Mouse (Mus musculus) C2C12 (cell line): Measurements from ENCODE around the gene Scn10a. TPM values are rescaled to one million over a fixed set of nuclear protein-coding genes. Genes with fewer than 3 reads are reported as not detected.
A peak's percentile ranks its signal among the peaks of the same experiment; 100 is the strongest.

Source experiments
- H3K27me3 ChIP-seq: one replicate; pipeline ENCODE4 v1.6.1; 2011; ENCODE audit not compliant: control insufficient read depth, insufficient read depth, insufficient read length
- H3K36me3 ChIP-seq: one replicate; pipeline ENCODE4 v1.6.1; 2011; ENCODE audit not compliant: control insufficient read depth, insufficient read depth
- H3K4me3 ChIP-seq: one replicate; pipeline ENCODE4 v1.5.1; 2011; ENCODE audit warnings: mild to moderate bottlenecking, control low read depth; ENCODE audit not compliant: poor library complexity, insufficient read depth, severe bottlenecking
- H3K79me2 ChIP-seq: one replicate; pipeline ENCODE4 v1.6.1; 2011; ENCODE audit not compliant: control insufficient read depth, insufficient read depth
- H3K79me3 ChIP-seq: one replicate; pipeline ENCODE4 v1.6.1; 2011; ENCODE audit warnings: low read depth, control low read depth
- H3ac ChIP-seq: one replicate; pipeline ENCODE3; 2011; ENCODE audit warnings: low read depth; ENCODE audit not compliant: control insufficient read depth, insufficient read length
- CEBPB ChIP-seq: IDR thresholded peaks from one replicate; pipeline ENCODE4 v1.6.1; 2011; ENCODE audit warnings: low read depth, mild to moderate bottlenecking, control low read depth, moderate library complexity
- CTCF ChIP-seq: IDR thresholded peaks from one replicate; pipeline ENCODE4 v1.5.1; 2011; ENCODE audit not compliant: control insufficient read depth, insufficient read depth, insufficient read length
- FOSL1 ChIP-seq: IDR thresholded peaks from one replicate; pipeline ENCODE4 v1.8.0; 2011; ENCODE audit warnings: mild to moderate bottlenecking, low read length; ENCODE audit not compliant: poor library complexity, insufficient read depth, severe bottlenecking
- MAX ChIP-seq: IDR thresholded peaks from one replicate; pipeline ENCODE4 v1.6.1; 2011; ENCODE audit warnings: mild to moderate bottlenecking, control low read depth
- MYOD1 ChIP-seq: IDR thresholded peaks from one replicate; pipeline ENCODE4 v1.6.1; 2011; ENCODE audit warnings: low read depth; ENCODE audit not compliant: control insufficient read depth, insufficient read length
- MYOG ChIP-seq: IDR thresholded peaks from one replicate; pipeline ENCODE4 v1.6.1; 2011; ENCODE audit not compliant: control insufficient read depth, insufficient read length; ENCODE audit errors: extremely low read depth
- USF1 ChIP-seq: IDR thresholded peaks from one replicate; pipeline ENCODE4 v1.6.1; 2011; ENCODE audit warnings: low read depth, mild to moderate bottlenecking, control low read depth, moderate library complexity
- polyA plus RNA-seq: library from polyadenylated mRNA; unstranded; fragments of >200 nt; fragmentation: generic; extraction: Trizol; gene quantifications from one replicate; pipeline ENCODE4 v1.2.1, GENCODE M21; 2012; ENCODE audit warnings: missing spikeins

Gene Scn10a
- polyA plus RNA-seq, 1 experiment: 0.09 TPM

DNA sequence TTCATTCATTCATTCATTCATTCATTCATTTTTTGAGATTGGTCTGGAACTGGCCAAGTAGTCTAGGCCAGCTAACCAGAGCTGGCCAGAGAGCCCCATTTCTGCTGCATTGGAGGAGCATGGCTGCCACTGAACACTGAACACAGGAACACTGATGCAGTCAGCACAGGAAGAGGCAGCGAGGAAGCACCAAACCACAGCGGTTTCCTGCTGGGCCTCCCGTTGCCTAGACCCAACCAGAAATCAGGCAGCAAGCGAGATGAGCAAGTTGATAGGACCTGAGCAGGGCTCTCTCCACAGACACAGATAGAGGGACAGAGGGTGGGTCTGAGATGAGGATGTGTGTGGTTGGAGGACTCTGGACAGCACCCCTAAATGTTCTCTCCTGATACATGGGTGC is 24.8 kb upstream of the Scn10a start:
- H3K36me3 ChIP-seq: no peaks in the 10 kb centered on the region
- TF ChIP-seq MAX (no peak), USF1 (no peak), FOSL1 (no peak), MYOG (no peak), CTCF (no peak), MYOD1 (no peak), CEBPB (no peak)
- no peak overlapping the region for H3K4me3 ChIP-seq
- no peak overlapping the region for H3ac ChIP-seq
- H3K79me2 ChIP-seq: no peaks in the 10 kb centered on the region
- peaks cover 4% of the 10 kb centered on the region for H3K27me3 ChIP-seq
- H3K79me3 ChIP-seq: no peaks in the 10 kb centered on the region

DNA sequence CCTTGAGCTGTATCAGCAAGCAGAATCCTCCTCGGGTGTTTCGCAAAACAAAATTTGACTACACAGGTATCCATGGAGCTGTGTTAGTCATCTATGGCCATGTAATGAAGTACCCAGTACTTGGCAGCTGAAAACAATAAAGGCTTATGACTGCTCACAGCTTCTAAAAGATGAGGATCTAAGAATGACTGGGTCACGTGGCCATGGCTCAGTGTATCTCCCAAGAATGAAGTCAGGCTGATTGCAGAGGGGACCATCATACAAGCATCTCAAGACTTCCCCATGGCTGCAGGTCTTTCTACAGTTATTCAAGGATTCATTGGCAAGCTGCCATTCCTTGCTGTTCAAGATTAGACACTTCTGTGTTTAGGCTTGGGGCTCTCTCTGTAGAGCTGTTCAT is 24.2 kb upstream of the Scn10a start:
- H3ac ChIP-seq: no peak overlapping the region
- no peaks in the 10 kb centered on the region for H3K79me2 ChIP-seq
- H3K36me3 ChIP-seq: no peaks in the 10 kb centered on the region
- no peaks in the 10 kb centered on the region for H3K27me3 ChIP-seq
- no peaks in the 10 kb centered on the region for H3K79me3 ChIP-seq
- TF ChIP-seq CTCF (no peak), MAX (no peak), FOSL1 (no peak), MYOD1 (no peak), USF1 (peak; percentile 41), CEBPB (no peak), MYOG (no peak)
- H3K4me3 ChIP-seq: no peak overlapping the region

DNA sequence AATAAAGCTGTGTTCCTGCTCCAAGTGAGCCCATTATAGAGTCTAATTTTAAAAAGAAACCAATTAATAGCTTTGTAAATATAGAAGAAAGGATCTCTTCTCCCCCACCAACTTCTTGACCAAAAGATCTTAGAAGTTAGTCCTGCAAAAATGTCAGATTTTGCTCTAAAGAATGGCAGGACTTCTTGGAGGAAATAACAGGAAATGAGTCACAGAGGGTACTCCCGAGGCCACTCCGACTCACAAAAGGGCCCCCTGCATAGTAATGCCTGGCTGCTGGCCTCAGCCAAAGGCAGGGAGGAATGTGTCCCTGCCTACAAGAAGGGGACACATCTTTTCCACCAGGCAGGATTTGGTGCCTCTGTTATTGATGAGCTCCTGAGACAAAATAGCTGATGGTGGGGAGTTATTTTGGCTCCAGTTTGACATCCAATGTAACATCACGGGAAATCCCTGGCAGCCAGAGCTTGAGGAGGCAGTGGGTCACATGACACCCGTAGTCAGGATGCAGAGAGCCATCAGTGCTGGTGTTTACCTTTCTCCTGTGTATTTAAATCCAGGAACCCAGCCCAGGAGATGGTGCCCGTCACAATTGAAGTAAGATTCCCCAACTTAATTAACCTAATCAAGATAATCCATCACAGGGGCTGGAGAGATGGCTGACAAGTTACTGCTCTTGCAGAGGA is 22.1 kb upstream of the Scn10a start:
- H3ac ChIP-seq: no peak overlapping the region
- TF ChIP-seq USF1: peak; percentile 66
- no peak for TF ChIP-seq CTCF
- H3K36me3 ChIP-seq: no peaks in the 10 kb centered on the region
- H3K79me2 ChIP-seq: no peaks in the 10 kb centered on the region
- H3K79me3 ChIP-seq: no peaks in the 10 kb centered on the region
- H3K27me3 ChIP-seq: no peaks in the 10 kb centered on the region
- H3K4me3 ChIP-seq: no peak overlapping the region

DNA sequence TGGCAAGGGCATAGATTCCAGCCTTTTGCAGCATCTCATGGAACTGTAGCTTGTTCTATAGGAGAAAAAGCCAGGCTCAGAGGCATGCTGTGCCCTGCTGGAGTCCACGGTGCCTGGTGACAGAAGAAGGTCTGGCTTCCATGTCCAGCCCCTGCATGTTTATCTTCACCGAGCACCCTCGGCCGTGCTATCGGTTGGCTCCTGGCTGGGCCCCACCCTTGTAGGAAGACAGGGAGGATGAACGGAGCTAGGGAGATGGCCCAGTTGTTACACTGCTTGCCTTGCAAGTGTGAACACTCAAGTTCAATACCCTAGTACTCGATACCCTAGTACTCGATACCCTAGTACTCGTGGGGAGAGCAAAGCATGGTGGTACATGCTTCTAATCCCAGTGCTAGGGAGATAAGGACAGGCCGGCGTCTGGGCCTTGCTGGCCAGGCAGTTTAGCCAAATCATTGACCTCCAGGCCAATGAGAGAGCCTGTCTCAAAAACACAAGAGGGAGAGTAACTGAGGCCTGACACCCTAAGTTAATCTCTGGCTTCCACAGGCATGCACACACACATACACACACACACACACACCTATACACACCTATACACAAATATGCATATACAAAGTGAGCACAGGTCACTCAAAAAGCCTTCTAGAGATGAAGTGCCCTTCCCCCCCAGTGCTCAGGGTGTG is 9.4 kb upstream of the Scn10a start:
- H3ac ChIP-seq: no peak overlapping the region
- no peak overlapping the region for H3K4me3 ChIP-seq
- no peak for TF ChIP-seq FOSL1
- TF ChIP-seq CTCF: no peak
- TF ChIP-seq MYOD1: no peak
- TF ChIP-seq MYOG: no peak
- no peak for TF ChIP-seq CEBPB
- TF ChIP-seq MAX: no peak
- no peak for TF ChIP-seq USF1
- no peaks in the 10 kb centered on the region for H3K79me2 ChIP-seq
- peaks cover 32% of the 10 kb centered on the region for H3K27me3 ChIP-seq
- no peaks in the 10 kb centered on the region for H3K79me3 ChIP-seq
- no peaks in the 10 kb centered on the region for H3K36me3 ChIP-seq

DNA sequence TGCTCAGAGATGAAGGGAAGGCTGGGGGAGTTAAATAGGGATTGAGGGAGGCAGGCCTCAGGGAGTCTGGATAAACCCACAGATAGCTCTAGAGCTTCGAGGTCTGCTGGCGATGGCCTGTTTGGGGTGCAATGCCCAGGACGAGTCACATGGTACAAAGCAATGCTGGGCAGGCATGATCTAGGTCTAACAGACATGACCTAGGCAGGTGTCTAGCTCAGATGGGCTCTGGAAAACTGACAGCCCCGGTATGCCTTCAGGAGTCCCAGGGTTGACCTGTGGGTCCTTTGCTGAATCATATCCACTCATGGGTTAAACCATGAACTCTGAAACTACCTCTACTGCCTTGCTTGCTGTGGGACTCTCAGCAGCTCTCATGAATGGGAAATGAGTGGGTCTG is 7.9 kb upstream of the Scn10a start:
- H3ac ChIP-seq: no peak overlapping the region
- no peaks in the 10 kb centered on the region for H3K79me2 ChIP-seq
- H3K79me3 ChIP-seq: no peaks in the 10 kb centered on the region
- H3K36me3 ChIP-seq: no peaks in the 10 kb centered on the region
- H3K27me3 ChIP-seq: peaks cover 29% of the 10 kb centered on the region
- TF ChIP-seq CTCF (no peak), MAX (no peak), CEBPB (no peak), FOSL1 (no peak), MYOG (no peak), USF1 (no peak), MYOD1 (no peak)
- H3K4me3 ChIP-seq: no peak overlapping the region

DNA sequence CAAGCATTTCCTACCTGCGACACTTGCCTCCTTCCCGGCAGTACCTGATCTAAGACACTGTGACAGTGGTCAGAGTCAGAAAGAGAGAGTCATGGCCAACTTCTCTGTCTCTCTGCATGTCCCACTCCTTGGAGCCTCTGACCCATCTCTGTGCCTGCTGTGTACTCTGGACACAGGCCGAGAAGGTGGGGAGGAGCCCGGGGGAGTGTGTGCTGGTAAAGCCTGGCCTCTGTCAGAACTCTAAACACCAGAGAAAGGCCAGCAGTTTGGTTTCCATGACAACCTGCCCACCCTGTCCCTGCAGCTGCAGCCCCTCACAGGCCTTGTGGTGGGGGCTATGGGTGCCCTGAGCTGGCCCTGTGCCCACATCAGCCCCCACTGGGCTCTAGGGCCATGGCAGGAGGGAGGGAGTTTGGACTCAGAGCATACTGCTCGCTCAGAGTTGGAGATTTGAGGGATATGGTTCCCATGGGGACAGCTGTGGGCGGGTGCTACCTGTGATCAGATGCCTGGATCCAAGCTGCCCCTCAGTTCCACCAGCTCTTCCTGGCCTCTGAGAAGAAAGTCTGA is 6.3 kb upstream of the Scn10a start:
- TF ChIP-seq MYOD1 (no peak), MYOG (no peak), CEBPB (no peak), MAX (no peak)
- Histone ChIP-seq H3ac (no peak overlapping the region), H3K79me2 (no peaks in the 10 kb centered on the region), H3K27me3 (peaks cover 26% of the 10 kb centered on the region), H3K36me3 (no peaks in the 10 kb centered on the region), H3K79me3 (no peaks in the 10 kb centered on the region), H3K4me3 (no peak overlapping the region)
